Mouse (Mus musculus) lung, postnatal 0 days (tissue): ENCODE measurements around the gene Nyap1.

Source experiments
- CTCF ChIP-seq: IDR thresholded peaks from 2 replicates; pipeline ENCODE4 v1.5.1; 2016; ENCODE audit warnings: antibody characterized with exemption, mild to moderate bottlenecking
- EP300 ChIP-seq: IDR thresholded peaks from 2 replicates; pipeline ENCODE4 v1.6.1; 2016; ENCODE audit warnings: antibody characterized with exemption, mild to moderate bottlenecking, control low read depth

DNA sequence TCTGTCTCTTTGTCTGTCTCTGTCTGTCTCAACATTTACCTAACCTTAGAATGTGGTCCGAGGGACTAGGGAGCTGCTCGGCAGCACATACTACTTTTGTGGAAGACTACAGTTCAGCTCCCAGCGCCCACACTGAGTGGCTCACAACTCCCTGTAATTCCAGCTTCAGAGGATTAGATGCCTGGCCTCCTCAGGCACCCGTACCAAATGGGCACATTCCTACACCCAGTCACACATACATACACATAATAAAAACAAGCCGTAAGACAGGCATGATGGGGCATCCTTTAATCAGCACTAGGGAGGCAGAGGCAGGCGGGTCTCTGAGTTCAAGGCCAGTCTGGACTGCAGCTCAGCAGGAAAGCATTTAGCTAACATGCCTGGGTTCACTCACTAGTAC is 1.4 kb upstream of the Nyap1 start:
- no peak for TF ChIP-seq EP300
- TF ChIP-seq CTCF: no peak
